Mouse (Mus musculus): ENCODE results near the gene Ddx20.

The Ddx20 gene

GRCm38 (mm10) chr3:105666996-105667523 lies 20.3 kb downstream of the Ddx20 start:
- no peak for DNase-seq (ENCODE audit: low spot score)

GRCm38 (mm10) chr3:105665105-105665765 lies 22.1 kb downstream of the Ddx20 start:
- no peak for DNase-seq (ENCODE audit: low spot score)

- peak; percentile 19 for DNase-seq (ENCODE audit: low spot score)
Observed at GRCm38 (mm10) chr3:105663043-105663442, 24.3 kb downstream of the Ddx20 start.

- no peak for DNase-seq (ENCODE audit: low spot score)
Observed at GRCm38 (mm10) chr3:105660530-105660929, 26.8 kb downstream of the Ddx20 start.

GRCm38 (mm10) chr3:105655031-105655585 lies 32.3 kb downstream of the Ddx20 start:
- no peak for DNase-seq (ENCODE audit: low spot score)

GRCm38 (mm10) chr3:105653544-105654380 lies 33.6 kb downstream of the Ddx20 start:
- no peak for DNase-seq (ENCODE audit: low spot score)

- no peak for DNase-seq (ENCODE audit: low spot score)
Observed at GRCm38 (mm10) chr3:105648889-105649567, 38.3 kb downstream of the Ddx20 start.

- no peak for DNase-seq (ENCODE audit: low spot score)
Observed at GRCm38 (mm10) chr3:105643566-105643965, 43.8 kb downstream of the Ddx20 start.

- DNase-seq (ENCODE audit: low spot score) = peak; percentile 16
Observed at GRCm38 (mm10) chr3:105642186-105642585, 45.2 kb downstream of the Ddx20 start.

GRCm38 (mm10) chr3:105633021-105633420 lies 54.4 kb downstream of the Ddx20 start:
- DNase-seq (ENCODE audit: low spot score) = no peak

- no peak for DNase-seq (ENCODE audit: low spot score)
Observed at GRCm38 (mm10) chr3:105632296-105632695, 55.1 kb downstream of the Ddx20 start.
